Mouse (Mus musculus) olfactory bulb, adult 2 months (tissue): ENCODE results near the gene Wdr6.

Source experiments
- CTCF ChIP-seq: fragments of 200-500 bp; IDR thresholded peaks from 2 replicates; pipeline ENCODE4 v1.5.1; 2012; ENCODE audit warnings: low read depth, mild to moderate bottlenecking, low read length, moderate library complexity; ENCODE audit not compliant: insufficient read depth
- POLR2A ChIP-seq: fragments of 200-500 bp; IDR thresholded peaks from 2 replicates; pipeline ENCODE4 v1.6.1; 2012; ENCODE audit warnings: mild to moderate bottlenecking, low read depth, low read length, moderate library complexity; ENCODE audit not compliant: insufficient read depth

- TF ChIP-seq CTCF (no peak), POLR2A (no peak)
These were observed 12.9 kb upstream of the Wdr6 start for GRCm38 (mm10) chr9:108591462-108591861.
